Mouse (Mus musculus): ENCODE measurements around the gene Galnt6.

- TF ChIP-seq CTCF (IDR thresholded peaks at IDR 0.05): no peak
- no peak for TF ChIP-seq EP300 (IDR thresholded peaks at IDR 0.05)
These were observed 7.2 kb downstream of the Galnt6 start for GRCm38 (mm10) chr15:100722026-100722425.
